Comparison of ENCODE assay signal across 8 mouse cellular contexts in the genomic region with DNA sequence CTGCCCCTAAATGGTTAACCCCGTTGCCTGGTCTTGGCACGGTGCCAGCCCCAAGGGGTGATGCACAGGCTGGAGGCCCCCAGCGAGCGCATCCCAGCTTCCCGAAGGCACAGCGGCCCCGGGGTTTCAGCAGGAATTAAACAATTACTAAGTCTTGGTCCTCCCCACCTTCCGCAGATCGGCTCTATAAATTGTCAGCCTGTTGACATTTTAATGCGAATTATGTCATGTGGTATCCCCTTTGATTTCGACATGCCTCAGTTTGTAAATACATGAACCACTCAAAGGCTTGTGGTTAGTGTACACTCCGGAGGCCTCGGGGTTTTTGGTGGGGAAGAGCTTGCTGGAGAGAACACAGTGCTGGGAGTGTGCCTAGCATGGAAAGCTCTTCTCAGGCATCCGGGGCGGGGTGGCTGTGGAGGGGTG.
A peak's percentile ranks its signal among the peaks of the same experiment; 100 is the strongest.
DNase-seq lines count a peak whose midpoint lies in the region; ATAC-seq and TF ChIP-seq lines count a peak whose summit lies in the region.
"Had no signal": no experiment of that assay in that cellular context is flagged by ENCODE, and none has a peak within 500 bp of the region (broad histone marks: within the 10 kb centered on the region; RNA-seq: fewer than 3 reads in every experiment).

No protein-coding gene starts in this region.

- H3K9me3 ChIP-seq in neural tube, embryonic 12.5 days: no peaks in the 10 kb centered on the region
- H3K9me3 ChIP-seq in stomach, postnatal 0 days (ENCODE audit: control insufficient read depth, low read length): no peaks in the 10 kb centered on the region

- 38% methylated on average over 15 of the region's 15 CpGs for WGBS in neural tube, embryonic 12.5 days
- WGBS in stomach, postnatal 0 days: 26% methylated on average over 15 of the region's 15 CpGs

- DNase-seq in neural tube, embryonic 10.5 days (ENCODE audit: extremely low spot score, low spot score): no peak
- DNase-seq in adrenal gland, postnatal 36 days: peak; percentile 39 to 50
- DNase-seq in lung, adult 18-20 months: peak; percentile 70 to 80
- DNase-seq in stomach, postnatal 0 days (ENCODE audit: low spot score): no peak
- no peak for DNase-seq in gastrocnemius, postnatal 14 days
- no peak for DNase-seq in left cerebral cortex, adult 18-20 months (ENCODE audit: low spot score in 2 of 2)
- DNase-seq: cerebellum, adult 9-11 months had no signal

- no peaks in the 10 kb centered on the region for H3K36me3 ChIP-seq in neural tube, embryonic 12.5 days
- H3K36me3 ChIP-seq in stomach, postnatal 0 days (ENCODE audit: control insufficient read depth, insufficient read depth, low read length): no peaks in the 10 kb centered on the region; the same call in 1 of the 2 replicates

- peak overlapping the region; percentile 38 for H3K4me2 ChIP-seq in neural tube, embryonic 12.5 days (replicated peaks)
- H3K4me2 ChIP-seq in stomach, postnatal 0 days (replicated peaks; ENCODE audit: low read depth): peak overlapping the region; percentile 14; the same call in 1 of the 2 replicates

- no peak for TF ChIP-seq EP300 in stomach, postnatal 0 days (optimal IDR thresholded peaks at IDR 0.05)

- peak; percentile 30; the same call in 1 of the 2 replicates for ATAC-seq in neural tube, embryonic 12.5 days (ENCODE audit: low FRiP score, low read depth)
- peak; percentile 24; the same call in 1 of the 2 replicates for ATAC-seq in stomach, postnatal 0 days (ENCODE audit: low FRiP score, low TSS enrichment)

- intact Hi-C loops in gastrocnemius, postnatal 14 days (cut with DNase I; ENCODE audit: low total_unique reads): no loop called here

- H3K27me3 ChIP-seq in neural tube, embryonic 12.5 days (replicated peaks): no peaks in the 10 kb centered on the region
- H3K27me3 ChIP-seq in stomach, postnatal 0 days (ENCODE audit: control insufficient read depth, insufficient read depth, low read length): no peaks in the 10 kb centered on the region

- no peak overlapping the region for H3K4me3 ChIP-seq in neural tube, embryonic 12.5 days
- no peak overlapping the region for H3K4me3 ChIP-seq in stomach, postnatal 0 days (ENCODE audit: low read depth, low read length)

- TF ChIP-seq CTCF in stomach, postnatal 0 days (IDR thresholded peaks at IDR 0.05; ENCODE audit: low read depth): no peak

- no peak overlapping the region for H3K9ac ChIP-seq in neural tube, embryonic 12.5 days
- H3K9ac ChIP-seq in stomach, postnatal 0 days (ENCODE audit: low read length): peak overlapping the region; percentile 23; the same call in 1 of the 2 replicates

- H3K4me1 ChIP-seq in neural tube, embryonic 12.5 days: peaks cover 64% of the 10 kb centered on the region
- peaks cover 9% of the 10 kb centered on the region for H3K4me1 ChIP-seq in stomach, postnatal 0 days (replicated peaks; ENCODE audit: control insufficient read depth, insufficient read depth)

- H3K27ac ChIP-seq in neural tube, embryonic 12.5 days: no peak overlapping the region
- H3K27ac ChIP-seq in stomach, postnatal 0 days (replicated peaks): peak overlapping the region; percentile 41; the same call in 1 of the 2 replicates

Comparison
In these comparisons a context has a peak if more than half of its experiments do, and no peak if none do; other contexts are left out.
1. DNase-seq: peak in adrenal gland, postnatal 36 days (2 of 2) and lung, adult 18-20 months (2 of 2); none in neural tube, embryonic 10.5 days (single experiment), stomach, postnatal 0 days (single experiment), gastrocnemius, postnatal 14 days (single experiment) and left cerebral cortex, adult 18-20 months (0 of 2).